Mouse (Mus musculus): Measurements from ENCODE around the gene Asprv1. TPM values are rescaled to one million over a fixed set of nuclear protein-coding genes. Genes with fewer than 3 reads are reported as not detected.

The Asprv1 gene
- polyA plus RNA-seq, 1 experiment from 2014 or later, result 0.88 TPM

- 92% methylated on average over 10 of the region's 10 CpGs for WGBS
- no peak overlapping the region for H3K9ac ChIP-seq (ENCODE audit: low read depth, low read length)
Measured at GRCm38 (mm10) chr6:86667061-86667460, 39.1 kb downstream of the Asprv1 start.

DNA sequence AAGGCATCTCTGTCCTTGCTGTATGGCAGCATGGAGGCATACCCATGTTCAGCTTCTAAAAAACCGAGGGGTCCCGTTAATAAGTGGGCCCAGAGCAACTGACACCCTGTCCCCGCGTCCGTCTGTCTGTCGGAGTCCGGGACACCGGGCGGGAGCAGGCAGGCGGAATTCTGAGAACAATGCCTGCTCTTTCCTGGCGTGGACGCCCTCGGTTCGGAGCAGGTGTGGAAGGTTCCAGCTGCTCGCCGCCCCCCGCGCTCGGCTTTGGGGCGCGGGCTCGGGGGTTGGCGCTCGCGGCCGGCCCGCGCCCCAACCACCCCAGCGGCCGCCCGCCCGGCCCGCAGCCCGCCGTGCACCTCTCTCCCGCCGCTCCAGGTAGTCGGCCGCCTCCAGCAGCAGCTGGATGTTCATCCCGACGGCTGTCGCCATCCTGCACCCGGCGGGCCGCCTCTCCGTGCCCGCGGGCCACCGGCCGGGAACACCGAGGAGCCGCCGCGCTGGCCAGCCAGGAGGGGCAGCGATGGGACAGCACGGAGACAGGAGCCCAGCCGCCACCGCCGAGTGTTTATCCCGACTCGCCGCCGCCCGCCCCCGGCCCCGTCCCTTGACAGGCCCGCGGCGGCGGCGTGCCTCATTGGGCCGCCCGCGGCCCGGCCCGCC is 40.7 kb downstream of the Asprv1 start, which contains the start of gene Mxd1:
Mxd1 (minus strand) TSS at position 582 of the 660 bp plus-strand sequence.
- no peaks in the 10 kb centered on the region for H3K27me3 ChIP-seq (ENCODE audit: control insufficient read depth, insufficient read depth, low read length)
- H3K4me2 ChIP-seq (replicated peaks; ENCODE audit: low read depth, low read length), result peak within 1 kb of the TSS; percentile 92
- no peak for DNase-seq (ENCODE audit: low spot score)
- under 1% methylated on average over 48 of the region's 76 CpGs for WGBS
- ATAC-seq (ENCODE audit: low FRiP score), result no peak
- no peaks in the 10 kb centered on the region for H3K9me3 ChIP-seq (ENCODE audit: control insufficient read depth, low read length)
- peak within 1 kb of the TSS; percentile 83 for H3K9ac ChIP-seq (ENCODE audit: low read depth, low read length)
- no peaks in the 10 kb centered on the region for H3K36me3 ChIP-seq (ENCODE audit: control insufficient read depth, insufficient read depth, low read length)
- peak within 1 kb of the TSS; percentile 80 for H3K4me3 ChIP-seq (ENCODE audit: low read depth, low read length)
- H3K27ac ChIP-seq (ENCODE audit: low read depth, low read length), result peak within 1 kb of the TSS; percentile 60; the same call in 1 of the 2 replicates
- 0 out of 2 replicates have a peak, but pooled peaks cover 2% of the 10 kb centered on the region for H3K4me1 ChIP-seq (replicated peaks; ENCODE audit: control insufficient read depth, insufficient read depth, low read length)

More at GRCm38 (mm10) chr6:86667061-86667460, 39.1 kb downstream of the Asprv1 start:
- no peak overlapping the region for H3K4me3 ChIP-seq (ENCODE audit: low read depth, low read length)
- H3K9me3 ChIP-seq (ENCODE audit: control insufficient read depth, low read length), result no peaks in the 10 kb centered on the region
- no peak overlapping the region for H3K27ac ChIP-seq (ENCODE audit: low read depth, low read length)
- DNase-seq (ENCODE audit: low spot score) (no peak), ATAC-seq (ENCODE audit: low FRiP score) (no peak)
- H3K36me3 ChIP-seq (ENCODE audit: control insufficient read depth, insufficient read depth, low read length), result no peaks in the 10 kb centered on the region; the same call in 1 of the 2 replicates
- no peaks in the 10 kb centered on the region for H3K27me3 ChIP-seq (ENCODE audit: control insufficient read depth, insufficient read depth, low read length)
- H3K4me1 ChIP-seq (replicated peaks; ENCODE audit: control insufficient read depth, insufficient read depth, low read length), result 0 out of 2 replicates have a peak, but pooled peaks cover 2% of the 10 kb centered on the region
- no peak overlapping the region for H3K4me2 ChIP-seq (replicated peaks; ENCODE audit: low read depth, low read length)

GRCm38 (mm10) chr6:86669240-86669727 is 41.3 kb downstream of the Asprv1 start:
- H3K4me1 ChIP-seq (replicated peaks; ENCODE audit: control insufficient read depth, insufficient read depth, low read length), result 0 out of 2 replicates have a peak, but pooled peaks cover 2% of the 10 kb centered on the region

DNA sequence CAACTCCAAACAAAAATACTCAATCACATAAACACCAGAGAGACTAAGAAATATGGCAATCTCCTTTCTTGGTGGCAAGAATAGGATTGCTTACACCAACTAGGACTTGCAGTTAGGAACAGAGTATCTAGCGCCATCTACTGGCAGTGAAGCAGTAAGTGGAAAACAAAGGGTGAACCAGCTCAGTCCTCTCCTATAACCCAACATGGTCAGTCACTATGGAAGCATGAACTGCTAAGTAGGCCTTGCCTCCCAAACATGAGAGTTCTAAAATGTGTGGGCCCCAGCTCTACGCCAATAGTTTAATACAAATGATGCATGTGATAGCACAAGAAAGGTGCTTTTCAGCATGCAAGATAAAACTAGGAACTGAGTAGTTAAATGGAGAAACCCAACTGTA is 42.9 kb downstream of the Asprv1 start:
- 15% methylated on average over 2 of the region's 2 CpGs for WGBS
- H3K9ac ChIP-seq (ENCODE audit: low read depth, low read length), result no peak overlapping the region
- no peaks in the 10 kb centered on the region for H3K36me3 ChIP-seq (ENCODE audit: control insufficient read depth, insufficient read depth, low read length)
- H3K4me3 ChIP-seq (ENCODE audit: low read depth, low read length), result no peak overlapping the region
- no peak overlapping the region for H3K27ac ChIP-seq (ENCODE audit: low read depth, low read length)
- H3K27me3 ChIP-seq (ENCODE audit: control insufficient read depth, insufficient read depth, low read length), result no peaks in the 10 kb centered on the region
- H3K4me2 ChIP-seq (replicated peaks; ENCODE audit: low read depth, low read length), result no peak overlapping the region
- ATAC-seq (ENCODE audit: low FRiP score), result no peak
- 0 out of 2 replicates have a peak, but pooled peaks cover 2% of the 10 kb centered on the region for H3K4me1 ChIP-seq (replicated peaks; ENCODE audit: control insufficient read depth, insufficient read depth, low read length)
- peak; percentile 80 for DNase-seq (ENCODE audit: low spot score)
- H3K9me3 ChIP-seq (ENCODE audit: control insufficient read depth, low read length), result no peaks in the 10 kb centered on the region

More at GRCm38 (mm10) chr6:86669240-86669727, 41.3 kb downstream of the Asprv1 start:
- Histone ChIP-seq H3K27ac (ENCODE audit: low read depth, low read length) (no peak overlapping the region), H3K4me3 (ENCODE audit: low read depth, low read length) (peak overlapping the region; percentile 80), H3K9me3 (ENCODE audit: control insufficient read depth, low read length) (no peaks in the 10 kb centered on the region), H3K4me2 (replicated peaks; ENCODE audit: low read depth, low read length) (peak overlapping the region; percentile 92), H3K36me3 (ENCODE audit: control insufficient read depth, insufficient read depth, low read length) (no peaks in the 10 kb centered on the region), H3K9ac (ENCODE audit: low read depth, low read length) (peak overlapping the region; percentile 27; the same call in 1 of the 2 replicates), H3K27me3 (ENCODE audit: control insufficient read depth, insufficient read depth, low read length) (no peaks in the 10 kb centered on the region)
- ATAC-seq (ENCODE audit: low FRiP score) (peak; percentile 100), DNase-seq (ENCODE audit: low spot score) (peak; percentile 99)
- WGBS, result 0% methylated on average over 28 of the region's 37 CpGs

- 83% methylated on average over 6 of the region's 6 CpGs for WGBS
- no peaks in the 10 kb centered on the region for H3K4me1 ChIP-seq (replicated peaks; ENCODE audit: control insufficient read depth, insufficient read depth, low read length)
- no peak overlapping the region for H3K27ac ChIP-seq (ENCODE audit: low read depth, low read length)
- H3K36me3 ChIP-seq (ENCODE audit: control insufficient read depth, insufficient read depth, low read length), result peaks cover 9% of the 10 kb centered on the region
- no peak overlapping the region for H3K4me3 ChIP-seq (ENCODE audit: low read depth, low read length)
- ATAC-seq (ENCODE audit: low FRiP score) (no peak), DNase-seq (ENCODE audit: low spot score) (no peak)
- no peaks in the 10 kb centered on the region for H3K9me3 ChIP-seq (ENCODE audit: control insufficient read depth, low read length)
- H3K4me2 ChIP-seq (replicated peaks; ENCODE audit: low read depth, low read length), result no peak overlapping the region
- no peak overlapping the region for H3K9ac ChIP-seq (ENCODE audit: low read depth, low read length)
- no peaks in the 10 kb centered on the region for H3K27me3 ChIP-seq (ENCODE audit: control insufficient read depth, insufficient read depth, low read length)
Measured at GRCm38 (mm10) chr6:86678341-86678740, 50.4 kb downstream of the Asprv1 start.

Other genes starting within 250 kb of the Asprv1 start
- gene Pcyox1, start 231.0 kb upstream of the Asprv1 start, polyA plus RNA-seq (2014; fragmentation: Nextera tagmentation; extraction: Ambion mirVana), result 107 and 109 TPM in 2 replicates
- gene Tia1, start 223.9 kb upstream of the Asprv1 start, polyA plus RNA-seq (2014; fragmentation: Nextera tagmentation; extraction: Ambion mirVana), result 270 and 292 TPM in 2 replicates
- not detected in 2 replicates for gene Gm44790, start 201.5 kb upstream of the Asprv1 start, polyA plus RNA-seq (2014; fragmentation: Nextera tagmentation; extraction: Ambion mirVana)
- gene C87436, start 189.8 kb upstream of the Asprv1 start, polyA plus RNA-seq (2014; fragmentation: Nextera tagmentation; extraction: Ambion mirVana), result 24.4 and 25.6 TPM in 2 replicates
- 382 and 432 TPM in 2 replicates for gene Pcbp1, start 101.8 kb upstream of the Asprv1 start, polyA plus RNA-seq (2014; fragmentation: Nextera tagmentation; extraction: Ambion mirVana)
- gene Mxd1, start 41.0 kb downstream of the Asprv1 start, polyA plus RNA-seq (2014; fragmentation: Nextera tagmentation; extraction: Ambion mirVana), result 16.6 and 22.4 TPM in 2 replicates
- 130 and 134 TPM in 2 replicates for gene Snrnp27, start 56.4 kb downstream of the Asprv1 start, polyA plus RNA-seq (2014; fragmentation: Nextera tagmentation; extraction: Ambion mirVana)
- gene Gmcl1, start 105.2 kb downstream of the Asprv1 start, polyA plus RNA-seq (2014; fragmentation: Nextera tagmentation; extraction: Ambion mirVana), result 51.5 and 54.1 TPM in 2 replicates
- 8.2 and 11.7 TPM in 2 replicates for gene Anxa4, start 165.4 kb downstream of the Asprv1 start, polyA plus RNA-seq (2014; fragmentation: Nextera tagmentation; extraction: Ambion mirVana)
- 22.0 and 33.0 TPM in 2 replicates for gene Aak1, start 221.4 kb downstream of the Asprv1 start, polyA plus RNA-seq (2014; fragmentation: Nextera tagmentation; extraction: Ambion mirVana)